In the genomic region with DNA sequence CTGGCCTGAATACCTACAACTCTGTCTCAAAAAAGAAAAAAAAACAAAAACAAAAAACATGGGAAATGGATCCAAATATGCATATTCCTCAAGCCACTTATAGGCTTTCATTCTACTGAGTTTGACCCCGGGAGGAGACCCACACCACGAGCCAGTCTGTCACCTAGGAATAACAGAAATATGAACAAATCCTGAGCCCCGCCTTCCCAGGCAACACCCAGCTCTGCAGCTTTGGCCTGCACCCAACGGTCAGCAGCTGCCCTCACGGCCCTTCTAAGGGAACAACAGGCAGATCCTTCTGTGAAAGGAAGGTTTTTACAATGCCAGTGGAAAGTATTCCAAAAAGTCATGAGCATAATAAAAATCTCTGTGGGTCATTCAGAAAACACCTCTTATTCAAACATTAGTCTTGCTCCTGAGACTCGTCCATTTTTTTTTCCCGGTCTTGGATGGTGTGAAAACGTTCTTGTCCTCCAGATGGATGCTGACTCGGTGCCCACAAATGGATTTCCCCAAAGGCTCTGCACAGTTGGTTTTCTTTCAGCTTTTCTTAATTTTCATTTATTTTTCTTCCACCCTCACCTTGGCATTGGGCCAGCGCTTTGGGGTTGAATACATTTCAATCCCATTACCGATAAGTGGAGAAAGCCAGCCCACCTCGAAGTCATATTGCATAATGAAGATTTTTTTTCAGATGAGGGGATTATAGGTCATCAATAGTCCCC, we compare ENCODE assay signal across 10 mouse cellular contexts.
DNase-seq lines count a peak whose midpoint lies in the region; ATAC-seq and TF ChIP-seq lines count a peak whose summit lies in the region.
"Had no signal": no experiment of that assay in that cellular context is flagged by ENCODE, and none has a peak within 500 bp of the region (broad histone marks: within the 10 kb centered on the region; RNA-seq: fewer than 3 reads in every experiment).

No protein-coding gene starts in this region.

- no peaks in the 10 kb centered on the region for H3K4me1 ChIP-seq in lung, embryonic 14.5 days (ENCODE audit: insufficient read depth)
- H3K4me1 ChIP-seq: heart, embryonic 13.5 days had no signal

- ATAC-seq in lung, embryonic 14.5 days (ENCODE audit: insufficient read depth) = no peak
- no peak for ATAC-seq in erythroid progenitor cell, adult 5-6 weeks (replicated peaks; ENCODE audit: low FRiP score, poor library complexity, severe bottlenecking)

- H3K9me3 ChIP-seq in lung, embryonic 14.5 days (ENCODE audit: low read depth, low read length) = no peaks in the 10 kb centered on the region
- H3K9me3 ChIP-seq: heart, embryonic 13.5 days had no signal

- intact Hi-C loops in heart, postnatal 14 days (cut with DNase I) = no loop called here

- DNase-seq in adrenal gland, adult 8-10 months = peak; percentile 2
- no peak for DNase-seq in adrenal gland, postnatal 4 days (ENCODE audit: low spot score in 2 of 2)
- peak; percentile 5 for DNase-seq in lung, embryonic 14.5 days
- no peak for DNase-seq in lung, postnatal 4 days
- peak; percentile 14 for DNase-seq in brain, embryonic 18.5 days (ENCODE audit: low read depth, low spot score)
- DNase-seq in heart, postnatal 14 days = peak; percentile 31 to 44
- no peak for DNase-seq in thymus, postnatal 10 days (ENCODE audit: low spot score in 2 of 2)
- DNase-seq: thymus, postnatal 25 days had no signal

- H3K4me2 ChIP-seq in lung, embryonic 14.5 days = no peak overlapping the region
- H3K4me2 ChIP-seq: heart, embryonic 13.5 days had no signal

- TF ChIP-seq CTCF in lung, embryonic 14.5 days (IDR thresholded peaks at IDR 0.05; ENCODE audit: low read depth) = no peak

- H3K9ac ChIP-seq in lung, embryonic 14.5 days = no peak overlapping the region
- H3K9ac ChIP-seq: heart, embryonic 13.5 days had no signal

- H3K27me3 ChIP-seq in lung, embryonic 14.5 days (ENCODE audit: insufficient read depth, low read length) = no peaks in the 10 kb centered on the region
- H3K27me3 ChIP-seq: heart, embryonic 13.5 days had no signal

- H3K27ac ChIP-seq in lung, embryonic 14.5 days (ENCODE audit: low read depth) = no peak overlapping the region
- H3K27ac ChIP-seq: heart, embryonic 13.5 days had no signal

- H3K36me3 ChIP-seq in lung, embryonic 14.5 days (ENCODE audit: insufficient read depth) = no peaks in the 10 kb centered on the region
- H3K36me3 ChIP-seq: heart, embryonic 13.5 days had no signal

- WGBS in lung, embryonic 14.5 days = 48% methylated on average over 12 of the region's 12 CpGs

- H3K4me3 ChIP-seq in lung, embryonic 14.5 days (ENCODE audit: low read depth, low read length) = no peak overlapping the region
- H3K4me3 ChIP-seq: heart, embryonic 13.5 days had no signal

Comparison
In these comparisons a context has a peak if more than half of its experiments do, and no peak if none do; other contexts are left out.
1. DNase-seq: peak in adrenal gland, adult 8-10 months (single experiment), lung, embryonic 14.5 days (single experiment), brain, embryonic 18.5 days (single experiment) and heart, postnatal 14 days (2 of 2); none in adrenal gland, postnatal 4 days (0 of 2), lung, postnatal 4 days (0 of 2) and thymus, postnatal 10 days (0 of 2).